Mouse (Mus musculus): ENCODE measurements around the gene Fam205a1.
"Not testable (repeated sequence)": the region's sequence is repeated elsewhere in the genome, so short reads cannot be mapped to it uniquely, and the experiment has no call there.

Gene Fam205a1
- long read RNA-seq, experiment 1: 0 reads
- long read RNA-seq, experiment 2: 0 reads

GRCm38 (mm10) chr4:42853788-42854187 lies at the start of gene Fam205a1:
TSS of gene Fam205a1 (minus strand) at chr4:42853888.
- intact Hi-C loops (cut with DNase I): not testable (repeated sequence)

- intact Hi-C loops (cut with DNase I): no loop called here
These were observed 49.0 kb upstream of the Fam205a1 start for GRCm38 (mm10) chr4:42902730-42903129.

GRCm38 (mm10) chr4:42902174-42902573 lies 48.5 kb upstream of the Fam205a1 start:
- intact Hi-C loops (cut with DNase I): no loop called here

GRCm38 (mm10) chr4:42900878-42901277 lies 47.2 kb upstream of the Fam205a1 start:
- intact Hi-C loops (cut with DNase I): no loop called here

- intact Hi-C loops (cut with DNase I): no loop called here
These were observed 45.2 kb upstream of the Fam205a1 start for GRCm38 (mm10) chr4:42898914-42899313.

DNA sequence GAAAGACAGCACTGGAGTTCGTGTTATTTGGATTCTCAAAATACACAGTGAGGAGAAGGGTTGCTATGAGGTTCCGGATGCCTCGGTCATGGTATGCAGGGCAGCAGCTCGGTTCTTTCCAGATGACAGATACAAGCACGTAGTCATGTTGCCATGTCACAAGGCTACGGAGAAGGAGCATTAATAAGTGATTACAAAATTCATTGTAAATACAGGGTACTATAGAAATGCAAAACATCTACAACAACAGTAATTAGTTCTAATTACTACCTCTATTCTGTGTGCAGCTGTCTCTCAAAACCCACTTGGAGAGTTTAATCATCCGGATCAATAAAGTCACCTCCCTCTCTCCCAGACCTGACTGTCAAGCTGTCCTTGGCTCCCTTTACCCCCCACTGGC lies 41.4 kb upstream of the Fam205a1 start:
- intact Hi-C loops (cut with DNase I): no loop called here

DNA sequence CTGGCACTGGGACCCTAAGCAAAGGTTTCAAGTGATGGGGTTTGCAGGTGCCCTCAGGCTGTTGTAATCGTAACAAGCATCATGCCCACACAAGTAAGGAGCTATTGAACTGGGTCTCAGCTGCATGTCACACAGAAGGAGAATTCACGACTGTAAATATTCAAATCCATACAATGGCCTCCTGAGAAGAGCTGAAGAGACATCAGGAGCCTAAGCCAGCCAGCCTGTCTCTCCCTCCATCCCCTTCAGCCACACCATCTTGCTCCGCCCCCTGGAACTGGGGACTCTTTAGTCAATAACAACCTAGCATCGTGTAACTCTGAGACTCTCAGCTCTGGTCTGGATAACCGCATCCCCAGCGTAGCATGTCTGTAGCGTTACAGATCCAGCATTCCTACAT lies 37.5 kb upstream of the Fam205a1 start:
- intact Hi-C loops (cut with DNase I): loop anchor here (5.0 kb wide), 1 partner anchor 51 kb away; no protein-coding TSS in a partner anchor

GRCm38 (mm10) chr4:42888806-42889205 lies 35.1 kb upstream of the Fam205a1 start:
- intact Hi-C loops (cut with DNase I): no loop called here

- intact Hi-C loops (cut with DNase I): no loop called here
These were observed 33.2 kb upstream of the Fam205a1 start for GRCm38 (mm10) chr4:42886926-42887325.

GRCm38 (mm10) chr4:42880677-42880948 lies 26.9 kb upstream of the Fam205a1 start:
- intact Hi-C loops (cut with DNase I): no loop called here

GRCm38 (mm10) chr4:42879829-42880676 lies 26.4 kb upstream of the Fam205a1 start:
- intact Hi-C loops (cut with DNase I): loop anchor here (5.0 kb wide), 2 partner anchors 67 to 82 kb away; partner anchors contain the start of gene Dnajb5

GRCm38 (mm10) chr4:42877657-42878056 lies 24.0 kb upstream of the Fam205a1 start:
- intact Hi-C loops (cut with DNase I): loop anchor here (5.0 kb wide), 2 partner anchors 70 to 85 kb away; partner anchors contain the start of gene Dnajb5

DNA sequence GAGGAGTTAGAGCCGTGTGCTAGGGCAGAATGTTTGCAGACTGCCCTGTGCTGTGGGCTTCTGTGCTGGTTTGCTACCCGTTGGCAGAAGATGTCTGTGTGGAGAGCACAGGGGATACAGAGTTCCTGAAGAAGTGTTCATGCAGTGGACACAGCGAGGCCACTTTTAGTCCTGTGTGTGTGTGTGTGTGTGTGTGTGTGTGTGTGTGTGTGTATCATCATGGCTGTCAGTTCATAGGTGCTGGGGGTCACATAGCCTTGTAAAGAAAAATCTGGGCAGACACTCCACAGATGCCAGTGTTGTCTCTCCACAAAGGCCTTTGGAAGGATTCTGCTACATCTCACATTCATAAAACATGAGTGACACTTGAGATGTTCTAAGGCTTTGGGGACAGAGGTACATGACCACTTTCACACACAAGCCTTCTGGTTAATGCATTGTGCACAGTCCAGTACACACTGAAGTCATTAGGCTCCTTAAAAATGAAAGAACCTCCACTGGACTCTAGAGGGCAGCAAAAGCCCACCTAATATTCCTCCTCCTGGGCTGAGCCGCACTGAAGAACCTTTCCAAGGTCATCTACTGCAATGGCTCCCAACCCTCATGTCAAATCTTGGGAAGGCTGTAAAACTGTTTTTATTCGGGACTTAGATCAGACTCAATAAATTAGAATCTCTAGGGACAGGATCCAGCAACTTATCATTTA lies 23.1 kb upstream of the Fam205a1 start:
- intact Hi-C loops (cut with DNase I): loop anchor here (5.0 kb wide), 2 partner anchors 71 to 86 kb away; partner anchors contain the start of gene Dnajb5

DNA sequence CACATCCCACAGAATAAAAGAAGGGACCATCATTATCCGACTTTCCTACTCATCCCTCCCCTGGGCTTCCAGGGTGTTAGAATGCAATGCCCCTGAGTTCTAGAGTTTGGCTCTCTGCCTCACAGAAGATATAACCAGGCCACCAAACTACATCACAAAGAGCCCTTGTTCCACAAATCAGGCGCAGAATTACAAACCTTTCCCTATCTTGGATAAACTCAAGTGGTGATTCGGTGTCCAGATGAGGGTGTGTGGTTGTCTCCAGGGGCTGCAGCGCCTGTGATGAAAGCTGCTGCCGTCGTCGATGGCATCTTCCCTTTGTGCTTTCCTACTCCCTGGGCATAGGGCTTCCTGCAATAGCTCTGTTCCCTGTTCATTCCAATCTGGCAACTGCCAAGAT lies 20.4 kb upstream of the Fam205a1 start, which contains the start of gene Fam205c:
Gene Fam205c, minus strand, starts transcription at position 101 of the 400 bp plus-strand sequence.
- intact Hi-C loops (cut with DNase I): no loop called here

- intact Hi-C loops (cut with DNase I): no loop called here
These were observed 19.2 kb upstream of the Fam205a1 start for GRCm38 (mm10) chr4:42872746-42873435.

- intact Hi-C loops (cut with DNase I): no loop called here
These were observed 18.5 kb upstream of the Fam205a1 start for GRCm38 (mm10) chr4:42872151-42872550.

DNA sequence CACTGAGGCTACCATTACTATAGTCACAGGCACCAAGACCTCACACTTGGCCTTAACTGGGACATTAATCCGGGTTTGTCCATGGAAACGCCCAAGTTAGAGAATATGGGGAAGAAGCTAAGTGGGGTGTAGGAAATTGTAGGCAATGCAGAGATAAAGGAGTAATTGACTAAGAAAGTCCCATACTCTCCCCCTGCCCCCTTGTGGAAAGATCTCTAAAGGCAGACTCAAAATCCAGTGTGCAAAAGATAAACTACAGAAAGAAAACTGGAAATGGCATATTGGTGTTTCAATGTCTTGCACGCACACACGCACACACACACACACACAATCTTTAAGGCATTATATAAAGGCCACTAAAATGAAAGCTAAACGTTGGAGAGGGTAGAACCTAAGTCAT lies 17.1 kb upstream of the Fam205a1 start:
- intact Hi-C loops (cut with DNase I): no loop called here

DNA sequence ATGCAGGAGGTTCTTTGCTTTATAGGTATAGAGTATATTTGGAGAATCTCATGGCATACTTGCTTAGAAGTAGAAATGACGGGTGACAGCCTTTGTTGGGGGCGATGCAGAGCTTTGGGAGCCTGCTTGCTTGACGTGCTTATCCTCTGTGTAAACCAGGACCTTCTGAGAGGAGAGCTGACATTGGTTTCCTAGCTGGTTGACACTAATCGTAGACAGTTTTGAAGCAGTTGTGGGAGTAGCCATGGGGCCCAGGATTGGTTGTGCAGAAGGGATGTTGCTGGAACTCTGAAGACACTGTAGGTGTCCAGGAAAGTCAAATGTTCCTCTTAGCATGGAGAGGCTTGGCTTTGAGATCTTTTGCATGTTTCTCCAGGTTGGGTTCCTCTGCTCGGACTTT lies 14.5 kb upstream of the Fam205a1 start:
- intact Hi-C loops (cut with DNase I): no loop called here

DNA sequence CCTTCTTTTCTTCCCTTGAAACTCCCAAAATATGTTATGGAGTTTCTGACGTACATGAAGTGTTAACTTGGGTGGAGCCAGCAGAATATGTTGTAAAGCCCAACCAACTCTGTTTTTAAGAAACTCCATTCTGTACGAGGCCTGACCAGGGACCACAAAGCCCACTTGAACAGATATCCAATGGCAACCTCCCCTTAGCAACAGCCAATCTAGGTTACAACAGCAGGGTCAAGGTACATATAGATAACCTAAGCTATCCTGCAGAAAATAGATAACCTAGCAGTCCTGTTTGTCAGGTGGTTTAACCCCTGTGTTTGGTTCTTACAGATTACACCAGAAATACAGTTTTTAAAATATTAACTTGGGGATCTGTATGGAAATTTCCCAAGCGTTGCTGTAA lies 13.7 kb upstream of the Fam205a1 start:
- intact Hi-C loops (cut with DNase I): no loop called here

GRCm38 (mm10) chr4:42863487-42863886 lies 9.8 kb upstream of the Fam205a1 start:
- intact Hi-C loops (cut with DNase I): not testable (repeated sequence)

DNA sequence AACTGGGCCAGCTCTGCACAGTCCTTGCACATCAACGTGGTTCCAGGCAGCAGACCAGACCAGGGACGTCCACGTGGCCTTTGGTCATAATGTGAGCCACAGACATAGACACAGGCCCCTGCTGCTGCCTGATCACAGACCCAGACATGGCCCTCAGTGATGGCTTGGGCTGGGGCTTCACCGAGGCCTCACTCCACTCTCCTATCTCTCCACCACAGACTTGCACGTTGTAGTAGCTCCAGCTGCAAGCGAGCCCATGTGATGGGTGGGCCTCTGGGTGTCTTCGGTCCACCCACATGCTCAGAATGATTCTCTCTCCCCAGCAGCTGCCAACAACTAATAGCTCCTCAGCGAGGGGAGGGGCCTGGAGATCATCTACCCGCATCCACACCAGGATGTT lies 6.8 kb upstream of the Fam205a1 start:
- intact Hi-C loops (cut with DNase I): not testable (repeated sequence)

DNA sequence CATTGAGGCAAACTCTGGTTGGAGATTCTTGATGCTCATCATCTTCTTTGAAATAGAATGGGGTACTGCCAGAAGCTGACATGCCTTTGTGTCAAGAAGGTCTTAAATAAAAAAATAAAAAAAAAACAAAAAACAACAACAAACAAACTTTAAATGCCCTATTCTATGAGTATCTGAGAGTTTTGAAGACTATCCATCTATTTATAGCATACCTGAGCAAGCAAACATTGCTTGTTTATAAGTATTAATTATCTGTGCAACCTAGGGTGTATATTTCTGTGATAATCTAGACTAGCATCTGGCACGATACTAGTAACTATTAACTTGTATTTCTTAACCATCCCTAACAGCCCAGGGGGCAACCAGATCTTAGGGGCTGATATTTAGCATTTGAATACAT lies 3.0 kb upstream of the Fam205a1 start, which contains the start of gene Gm12394:
Gene Gm12394, minus strand, starts transcription at position 101 of the 400 bp plus-strand sequence.
- intact Hi-C loops (cut with DNase I): not testable (repeated sequence)

Data from adrenal gland (tissue).